Mouse (Mus musculus) G1E (cell line): ENCODE measurements around the gene Wdr95.

ENCODE experiments used
- CTCF ChIP-seq: IDR thresholded peaks from 2 replicates; pipeline ENCODE4 v1.5.1; 2012; ENCODE audit warnings: low read depth, low read length, inconsistent platforms, mixed read lengths
- GATA1 ChIP-seq: IDR thresholded peaks from 2 replicates; pipeline ENCODE4 v1.6.1; 2012; ENCODE audit warnings: borderline replicate concordance, low read length, inconsistent platforms, mixed read lengths
- GATA2 ChIP-seq: IDR thresholded peaks from 2 replicates; pipeline ENCODE4 v1.6.1; 2012; ENCODE audit warnings: low read depth, low read length, inconsistent platforms, borderline replicate concordance
- POLR2AphosphoS5 ChIP-seq: IDR thresholded peaks from 2 replicates; pipeline ENCODE4 v1.6.1; 2012; ENCODE audit warnings: low read depth, low read length, inconsistent platforms; ENCODE audit not compliant: insufficient replicate concordance
- TAL1 ChIP-seq: conservative IDR thresholded peaks from 2 replicates; pipeline ENCODE4 v1.6.1; 2012; ENCODE audit warnings: low read depth, low read length, inconsistent platforms, mixed read lengths

- no peak for TF ChIP-seq POLR2AphosphoS5
- no peak for TF ChIP-seq CTCF
- TF ChIP-seq TAL1: no peak
- no peak for TF ChIP-seq GATA1
- no peak for TF ChIP-seq GATA2
Observed at GRCm38 (mm10) chr5:149539051-149539450, 10.6 kb downstream of the Wdr95 start.
